Mouse (Mus musculus): ENCODE measurements around the gene Mblac2. TPM values are rescaled to one million over a fixed set of nuclear protein-coding genes. Genes with fewer than 3 reads are reported as not detected.
A peak's percentile ranks its signal among the peaks of the same experiment; 100 is the strongest.
"Not testable (repeated sequence)": the region's sequence is repeated elsewhere in the genome, so short reads cannot be mapped to it uniquely, and the experiment has no call there.

The Mblac2 gene
- 10 to 100 TPM; 19.6 to 21.3 TPM for total RNA-seq (2021)
- long read RNA-seq, experiment 1, transcript Mblac2-201 (2 exons, 3,957 nt) = major isoform, 26 of 30 reads
- long read RNA-seq, experiment 1, partial matches to known transcripts = 3 of 30 reads
- long read RNA-seq, experiment 1, other reads (novel, unspliced or antisense) = 1 of 30 reads
- long read RNA-seq, experiment 2, transcript Mblac2-201 (2 exons, 3,957 nt) = major isoform, 8 of 12 reads
- long read RNA-seq, experiment 2, partial matches to known transcripts = 0 of 12 reads
- long read RNA-seq, experiment 2, other reads (novel, unspliced or antisense) = 4 of 12 reads

- peak; percentile 95 to 96 for DNase-seq (ENCODE audit: low spot score in 2 of 2)
Observed at GRCm38 (mm10) chr13:81710775-81711545, at the start of gene Mblac2, which contains the start of gene Polr3g. TSS of gene Mblac2 (plus strand) at chr13:81711341. TSS of gene Polr3g (minus strand) at chr13:81711013.

- no peak for DNase-seq (ENCODE audit: low spot score in 2 of 2)
Observed at GRCm38 (mm10) chr13:81663566-81664330, 47.4 kb upstream of the Mblac2 start.

DNA sequence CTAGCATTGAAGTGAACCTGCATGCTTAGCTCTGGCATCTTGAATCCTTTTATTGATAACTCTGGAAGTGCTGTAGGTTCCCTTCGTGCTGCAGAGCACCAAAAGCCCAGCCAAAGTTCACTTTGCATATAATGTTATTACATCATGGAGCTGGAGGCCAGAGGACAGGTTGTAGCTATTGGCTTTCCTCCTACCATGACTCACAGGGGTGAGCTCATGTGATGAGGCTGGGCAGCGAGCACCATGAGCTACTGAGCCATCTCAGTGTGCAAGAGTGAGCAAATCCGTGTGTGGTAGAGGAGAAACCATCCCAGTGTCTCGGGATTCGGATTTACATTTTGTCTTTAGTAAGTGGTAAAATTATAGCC is 46.8 kb upstream of the Mblac2 start:
- DNase-seq (ENCODE audit: low spot score in 2 of 2) = no peak

GRCm38 (mm10) chr13:81667713-81668112 is 43.4 kb upstream of the Mblac2 start:
- no peak for DNase-seq (ENCODE audit: low spot score in 2 of 2)

- DNase-seq (ENCODE audit: low spot score in 2 of 2) = no peak
Observed at GRCm38 (mm10) chr13:81675333-81675732, 35.8 kb upstream of the Mblac2 start.

DNA sequence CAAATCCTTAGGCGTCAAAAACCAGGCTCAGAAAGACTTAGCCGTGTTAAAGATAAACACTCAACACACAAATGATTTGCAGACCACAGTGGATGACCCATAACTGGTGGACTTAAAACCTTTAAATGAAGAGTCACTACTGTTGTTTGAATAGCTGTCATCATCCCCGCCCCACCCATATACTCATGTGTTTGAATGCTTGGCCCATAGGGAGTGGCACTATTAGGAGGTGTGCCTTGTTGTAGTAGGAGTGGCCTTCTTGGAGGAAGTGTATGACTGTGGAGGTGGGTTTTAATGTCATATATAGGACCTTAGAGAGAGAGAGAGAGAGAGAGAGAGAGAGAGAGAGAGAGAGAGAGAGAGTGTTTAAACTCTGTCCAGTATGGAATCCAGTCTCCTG is 28.0 kb upstream of the Mblac2 start:
- no peak for DNase-seq (ENCODE audit: low spot score in 2 of 2)

GRCm38 (mm10) chr13:81684258-81684657 is 26.9 kb upstream of the Mblac2 start:
- DNase-seq (ENCODE audit: low spot score in 2 of 2) = no peak

DNA sequence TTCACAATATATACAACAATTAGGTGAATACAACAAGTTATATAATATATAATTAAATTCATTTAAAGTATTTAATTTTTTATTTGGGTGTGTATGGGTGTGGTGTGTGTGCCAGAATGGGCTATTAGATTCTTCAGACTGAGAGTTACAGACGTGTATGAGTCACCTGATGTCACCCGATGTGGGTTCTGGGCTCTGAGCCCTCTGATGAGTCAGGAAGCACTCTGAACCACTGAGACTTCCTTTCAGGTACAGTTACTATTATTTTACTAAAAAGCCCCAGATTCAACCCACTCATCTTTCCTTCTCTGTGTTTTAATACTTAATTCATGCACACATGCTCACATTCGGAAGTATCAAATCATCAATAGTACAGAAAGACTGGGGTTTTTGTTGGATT is 26.3 kb upstream of the Mblac2 start:
- no peak for DNase-seq (ENCODE audit: low spot score in 2 of 2)

DNA sequence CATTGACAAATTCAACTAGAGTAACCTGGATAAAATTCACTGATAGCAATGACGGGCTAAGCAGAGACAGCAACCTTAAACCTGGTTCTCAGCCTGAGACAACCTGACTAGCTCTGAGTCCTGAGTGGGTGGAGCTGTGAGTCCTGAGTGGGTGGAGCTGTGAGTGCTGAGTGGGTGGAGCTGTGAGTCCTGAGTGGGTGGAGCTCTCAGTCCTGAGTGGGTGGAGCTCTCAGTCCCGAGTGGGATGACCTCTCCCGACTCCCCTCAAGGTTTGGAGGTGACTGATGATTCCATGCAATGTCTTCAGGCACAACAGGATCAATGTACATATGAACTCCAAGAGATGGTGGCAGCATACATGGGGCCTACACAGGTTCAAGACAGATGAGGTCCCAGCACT is 21.6 kb upstream of the Mblac2 start:
- no peak for DNase-seq (ENCODE audit: low spot score in 2 of 2)

DNA sequence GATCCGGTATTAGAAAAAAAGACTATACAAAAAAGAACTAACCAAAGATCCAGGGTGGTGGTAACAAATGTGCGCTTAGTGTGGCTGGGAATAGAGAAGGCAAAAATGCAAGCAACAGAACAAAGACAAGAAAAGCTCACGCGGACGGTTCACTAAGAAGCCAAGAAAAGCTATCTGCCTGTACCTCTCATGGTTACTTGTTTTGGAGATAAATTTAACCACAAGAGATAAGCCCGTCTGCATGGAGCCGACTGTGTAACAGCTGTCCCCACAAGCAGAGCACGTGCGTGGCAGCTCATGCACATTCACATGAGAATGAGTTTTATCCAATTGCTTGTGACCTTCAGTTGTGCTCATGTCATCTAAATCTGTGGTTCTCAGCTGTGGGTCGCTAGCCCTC is 20.7 kb upstream of the Mblac2 start:
- DNase-seq (ENCODE audit: low spot score in 2 of 2) = no peak

DNA sequence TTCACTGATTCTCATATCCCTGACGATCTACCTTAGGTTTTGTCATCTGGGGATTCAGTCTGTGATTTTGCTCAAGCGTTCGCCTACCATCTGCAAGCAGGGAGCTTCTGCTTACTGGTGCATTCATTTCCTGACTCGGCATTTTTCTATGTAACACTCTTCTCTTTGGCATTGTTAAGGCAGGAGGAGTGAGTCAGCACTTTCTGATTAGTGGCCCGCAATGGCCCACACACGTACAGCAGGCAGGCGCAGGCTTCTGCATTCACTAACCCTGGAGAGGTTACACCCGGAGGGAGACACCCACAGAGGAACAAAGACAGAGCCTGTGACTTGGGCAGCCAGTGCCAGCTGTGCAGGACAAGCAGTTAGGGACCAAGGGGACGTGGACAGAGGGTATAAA is 19.5 kb upstream of the Mblac2 start:
- DNase-seq (ENCODE audit: low spot score in 2 of 2) = peak; percentile 10 to 14

- DNase-seq (ENCODE audit: low spot score in 2 of 2) = no peak
Observed at GRCm38 (mm10) chr13:81694446-81694845, 16.7 kb upstream of the Mblac2 start.

DNA sequence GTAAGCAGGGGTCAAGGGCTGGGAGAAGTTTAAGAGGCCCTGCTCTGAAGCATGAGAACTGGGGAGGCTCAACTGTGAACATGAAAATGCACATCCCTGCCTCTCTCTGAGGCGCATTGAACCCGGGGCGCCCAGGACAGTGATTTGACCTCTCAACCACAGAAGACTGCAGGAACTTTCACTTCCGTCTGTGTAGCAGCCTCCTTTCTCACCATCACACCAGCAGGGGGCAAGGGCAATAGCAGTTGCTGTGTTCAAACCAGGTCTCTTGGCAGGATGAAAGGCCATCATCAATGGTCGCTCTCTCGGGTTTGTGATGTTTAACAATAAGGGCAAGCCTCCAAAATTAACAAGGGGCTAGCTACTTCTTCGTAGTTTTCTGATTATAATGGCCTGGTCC is 8.0 kb upstream of the Mblac2 start:
- DNase-seq (ENCODE audit: low spot score in 2 of 2) = no peak

GRCm38 (mm10) chr13:81703621-81704020 is 7.5 kb upstream of the Mblac2 start:
- DNase-seq (ENCODE audit: low spot score in 2 of 2) = no peak

- no peak for DNase-seq (ENCODE audit: low spot score in 2 of 2)
Observed at GRCm38 (mm10) chr13:81706311-81706710, 4.8 kb upstream of the Mblac2 start.

DNA sequence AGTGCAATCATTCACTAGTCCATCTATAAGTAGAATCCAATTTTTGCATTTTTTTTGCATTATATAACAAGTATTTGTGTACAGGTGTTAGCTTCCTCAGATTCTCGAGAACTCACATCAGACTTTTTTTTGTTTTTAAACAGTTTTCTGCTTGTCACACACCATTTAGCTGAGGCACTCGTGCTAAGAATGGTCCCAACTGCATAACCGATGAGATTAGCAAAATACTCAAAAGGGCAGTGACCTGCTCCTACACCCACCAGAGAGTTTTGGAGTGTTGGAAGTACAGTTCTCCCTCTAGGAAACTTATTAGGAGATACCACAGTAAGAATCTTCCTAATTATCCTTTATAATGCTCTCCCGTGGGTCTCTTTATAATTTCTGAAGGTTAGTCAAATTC is 1.3 kb upstream of the Mblac2 start:
- no peak for DNase-seq (ENCODE audit: low spot score in 2 of 2)

DNA sequence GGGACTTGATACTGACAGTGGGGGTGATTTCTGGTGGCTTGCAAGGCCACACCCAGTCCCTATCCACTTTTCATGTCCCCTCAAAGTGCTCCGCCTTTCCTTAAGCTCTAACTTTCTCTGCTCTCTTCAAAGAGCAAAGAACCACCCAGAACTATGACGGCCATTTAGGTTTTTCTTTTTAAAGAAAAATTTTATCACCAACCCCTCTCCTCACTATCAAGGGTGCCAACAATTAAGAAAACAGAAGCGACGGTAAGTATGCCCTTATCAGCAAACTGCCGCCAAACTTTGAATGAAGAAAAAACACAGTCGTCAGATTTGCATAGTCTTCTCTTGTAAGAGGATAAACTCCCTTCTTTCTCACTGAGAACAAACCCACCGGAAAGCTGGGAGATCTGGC is 875 bp upstream of the Mblac2 start:
- no peak for DNase-seq (ENCODE audit: low spot score in 2 of 2)

- DNase-seq (ENCODE audit: low spot score in 2 of 2) = peak; percentile 28 to 39
Observed at GRCm38 (mm10) chr13:81711546-81712371, 618 bp downstream of the Mblac2 start.

- DNase-seq (ENCODE audit: low spot score in 2 of 2) = no peak
Observed at GRCm38 (mm10) chr13:81713896-81714295, 2.8 kb downstream of the Mblac2 start.

GRCm38 (mm10) chr13:81728141-81728540 is 17.0 kb downstream of the Mblac2 start:
- DNase-seq (ENCODE audit: low spot score in 2 of 2) = not testable (repeated sequence)

DNA sequence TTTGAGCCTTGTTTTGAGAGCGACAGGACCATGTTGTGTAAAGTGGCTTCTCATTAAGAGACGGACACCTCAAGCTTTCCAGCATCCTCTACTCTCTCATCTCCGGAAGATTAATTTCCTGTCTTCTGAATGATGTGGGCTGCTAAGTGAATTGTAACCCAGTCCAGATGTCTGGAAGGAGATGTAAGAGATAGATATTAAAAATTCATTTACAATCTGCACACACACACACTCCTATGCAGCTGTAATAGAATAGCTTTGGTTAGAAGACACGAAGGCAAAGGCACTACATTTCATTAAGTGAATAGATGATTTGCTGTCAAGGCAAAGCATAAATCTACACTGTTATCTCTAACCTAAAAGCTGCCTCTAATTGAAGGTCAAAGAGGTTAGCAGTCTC is 18.0 kb downstream of the Mblac2 start:
- DNase-seq (ENCODE audit: low spot score in 2 of 2) = no peak

All from left cerebral cortex, adult 18-20 months (tissue).